Mouse (Mus musculus) G1E (cell line): ENCODE results near the gene Grik4. TPM values are rescaled to one million over a fixed set of nuclear protein-coding genes. Genes with fewer than 3 reads are reported as not detected.

Experiments
- ATAC-seq: 2 replicates; pipeline ENCODE4 v1.8.0; 2016; ENCODE audit warnings: mild to moderate bottlenecking; ENCODE audit not compliant: insufficient number of reproducible peaks, poor library complexity, low FRiP score, severe bottlenecking; ENCODE audit errors: extremely low read depth
- DNase-seq: peaks from one replicate; pipeline ENCODE4 v3.0.0; 2012; ENCODE audit warnings: low spot score
- H3K27me3 ChIP-seq: 2 replicates; pipeline ENCODE4 v1.6.1; 2012; ENCODE audit warnings: mild to moderate bottlenecking, low read length, inconsistent platforms; ENCODE audit not compliant: insufficient read depth
- H3K36me3 ChIP-seq: replicated peaks from 2 replicates; pipeline ENCODE3; 2012; ENCODE audit warnings: mild to moderate bottlenecking, inconsistent platforms
- H3K4me1 ChIP-seq: 2 replicates; pipeline ENCODE4 v1.6.1; 2012; ENCODE audit warnings: low read depth, low read length, inconsistent platforms, mixed read lengths; ENCODE audit not compliant: insufficient read depth
- H3K4me3 ChIP-seq: 2 replicates; pipeline ENCODE4 v1.5.1; 2012; ENCODE audit warnings: low read depth, mild to moderate bottlenecking, inconsistent platforms, low read length, moderate library complexity, mixed read lengths
- H3K9me3 ChIP-seq: replicated peaks from 2 replicates; pipeline ENCODE4 v1.6.1; 2012; ENCODE audit warnings: inconsistent platforms
- CTCF ChIP-seq: IDR thresholded peaks from 2 replicates; pipeline ENCODE4 v1.5.1; 2012; ENCODE audit warnings: low read depth, low read length, inconsistent platforms, mixed read lengths
- GATA1 ChIP-seq: IDR thresholded peaks from 2 replicates; pipeline ENCODE4 v1.6.1; 2012; ENCODE audit warnings: borderline replicate concordance, low read length, inconsistent platforms, mixed read lengths
- GATA2 ChIP-seq: IDR thresholded peaks from 2 replicates; pipeline ENCODE4 v1.6.1; 2012; ENCODE audit warnings: low read depth, low read length, inconsistent platforms, borderline replicate concordance
- POLR2AphosphoS5 ChIP-seq: IDR thresholded peaks from 2 replicates; pipeline ENCODE4 v1.6.1; 2012; ENCODE audit warnings: low read depth, low read length, inconsistent platforms; ENCODE audit not compliant: insufficient replicate concordance
- TAL1 ChIP-seq: conservative IDR thresholded peaks from 2 replicates; pipeline ENCODE4 v1.6.1; 2012; ENCODE audit warnings: low read depth, low read length, inconsistent platforms, mixed read lengths
- polyA plus RNA-seq: library from polyadenylated mRNA; stranded (reverse); fragments of >175 nt; gene quantifications from 2 replicates; pipeline ENCODE4 v1.2.3, GENCODE M21; 2012
- total RNA-seq, 2 experiments: library from RNA; stranded (forward) in 1 of 2; stranded (reverse) in 1 of 2; fragments of 200-1000 nt in 1 of 2; fragments of >200 nt in 1 of 2; fragmentation: Nextera tagmentation in 1 of 2; gene quantifications; 2 replicates each; pipeline ENCODE4 v1.2.3; 2014 to 2017

The Grik4 gene
- total and polyA plus RNA-seq, 3 experiments, result under 0.01 TPM; not detected in 2

DNA sequence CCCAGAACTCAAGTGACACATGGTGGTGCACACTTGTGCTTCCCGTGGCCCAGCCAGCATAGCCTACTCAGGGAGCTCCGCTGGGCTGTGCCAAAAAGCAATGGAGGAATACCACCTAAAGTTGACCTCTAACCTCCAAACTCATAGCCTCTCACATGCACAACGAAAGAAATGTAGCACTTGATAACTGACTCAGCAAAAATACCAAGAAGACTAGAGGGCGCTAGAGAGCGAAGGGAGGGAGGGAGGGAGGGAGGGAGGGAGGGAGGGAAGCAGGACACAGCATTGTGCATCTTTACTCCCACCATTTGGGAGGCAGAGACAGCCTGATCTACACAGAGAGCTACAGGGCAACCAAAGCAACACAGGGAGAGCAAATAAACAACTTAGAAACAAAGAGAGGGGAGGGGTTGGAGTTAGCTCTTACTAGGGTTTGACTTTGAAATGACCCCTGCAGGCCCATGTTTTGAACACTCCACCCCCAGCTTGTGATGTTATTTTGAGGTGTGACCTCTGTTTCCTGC lies 185.5 kb downstream of the Grik4 start:
- DNase-seq, result no peak
- no peak overlapping the region for H3K4me3 ChIP-seq
- H3K4me1 ChIP-seq, result no peaks in the 10 kb centered on the region
- no peak for ATAC-seq
- peaks cover 24% of the 10 kb centered on the region for H3K9me3 ChIP-seq
- no peaks in the 10 kb centered on the region for H3K36me3 ChIP-seq
- H3K27me3 ChIP-seq, result peaks cover 5% of the 10 kb centered on the region
- TF ChIP-seq GATA2, result no peak
- TF ChIP-seq GATA1, result no peak
- no peak for TF ChIP-seq CTCF
- no peak for TF ChIP-seq TAL1
- no peak for TF ChIP-seq POLR2AphosphoS5

DNA sequence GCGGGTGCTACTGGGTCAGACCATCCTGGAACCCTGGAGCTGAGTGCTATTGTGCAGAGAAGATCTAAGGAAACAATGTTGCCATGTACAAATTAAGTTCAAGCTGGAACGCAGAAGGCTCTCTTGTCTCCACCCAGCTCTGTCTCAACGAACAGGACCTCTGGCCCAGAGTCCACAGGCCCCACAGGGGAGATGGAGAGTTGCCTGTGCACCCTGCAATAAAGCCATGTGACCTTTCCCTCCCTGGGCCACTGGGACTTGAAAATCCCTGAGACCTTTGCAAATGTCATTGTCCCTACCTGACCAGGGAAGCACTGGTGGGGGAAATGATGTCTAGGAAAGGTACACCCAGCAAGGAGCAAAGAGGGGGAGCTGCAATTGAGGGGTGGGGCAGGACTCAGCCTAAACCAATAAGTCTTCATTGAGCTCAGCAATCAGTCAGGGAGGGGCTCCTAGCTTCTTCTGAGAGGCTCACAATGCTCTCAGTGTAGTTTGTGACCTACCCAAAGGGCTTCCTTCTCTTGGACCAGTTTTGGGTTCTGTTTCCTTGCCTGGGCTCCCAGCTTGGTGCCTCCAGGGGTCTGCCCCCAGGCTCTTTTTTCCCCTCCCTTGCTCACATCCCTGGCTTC lies 187.2 kb downstream of the Grik4 start:
- Histone ChIP-seq H3K36me3 (no peaks in the 10 kb centered on the region), H3K4me1 (no peaks in the 10 kb centered on the region), H3K27me3 (peaks cover 5% of the 10 kb centered on the region), H3K4me3 (no peak overlapping the region), H3K9me3 (peaks cover 24% of the 10 kb centered on the region)
- ATAC-seq (no peak), DNase-seq (no peak)
- no peak for TF ChIP-seq CTCF
- no peak for TF ChIP-seq GATA1
- TF ChIP-seq TAL1, result no peak
- no peak for TF ChIP-seq POLR2AphosphoS5
- no peak for TF ChIP-seq GATA2

DNA sequence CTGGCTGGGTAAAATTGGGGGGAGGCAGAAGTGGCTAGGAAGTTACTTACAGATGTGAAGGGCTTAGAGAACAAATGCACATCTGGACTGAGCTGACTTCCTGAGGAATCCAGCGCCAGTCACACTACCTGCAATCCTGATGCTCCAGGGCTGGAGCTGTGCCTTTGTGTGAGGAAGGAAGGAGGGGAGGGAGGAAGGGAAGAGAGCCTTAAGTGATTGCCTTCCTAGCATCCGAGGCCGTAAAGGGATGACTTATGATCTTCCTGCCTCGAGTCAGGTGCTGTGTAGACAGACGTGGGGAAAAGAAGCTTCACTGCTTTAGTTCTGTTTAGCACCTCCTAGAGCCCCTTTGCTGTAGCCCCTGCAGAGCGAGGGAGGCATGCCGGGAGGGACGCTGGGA lies 189.6 kb downstream of the Grik4 start:
- TF ChIP-seq GATA2 (no peak), POLR2AphosphoS5 (no peak), TAL1 (no peak), CTCF (no peak), GATA1 (no peak)
- Histone ChIP-seq H3K4me1 (no peaks in the 10 kb centered on the region), H3K27me3 (peaks cover 5% of the 10 kb centered on the region; the same call in 1 of the 2 replicates), H3K36me3 (no peaks in the 10 kb centered on the region), H3K4me3 (no peak overlapping the region), H3K9me3 (peaks cover 22% of the 10 kb centered on the region)
- DNase-seq, result no peak
- ATAC-seq, result no peak

DNA sequence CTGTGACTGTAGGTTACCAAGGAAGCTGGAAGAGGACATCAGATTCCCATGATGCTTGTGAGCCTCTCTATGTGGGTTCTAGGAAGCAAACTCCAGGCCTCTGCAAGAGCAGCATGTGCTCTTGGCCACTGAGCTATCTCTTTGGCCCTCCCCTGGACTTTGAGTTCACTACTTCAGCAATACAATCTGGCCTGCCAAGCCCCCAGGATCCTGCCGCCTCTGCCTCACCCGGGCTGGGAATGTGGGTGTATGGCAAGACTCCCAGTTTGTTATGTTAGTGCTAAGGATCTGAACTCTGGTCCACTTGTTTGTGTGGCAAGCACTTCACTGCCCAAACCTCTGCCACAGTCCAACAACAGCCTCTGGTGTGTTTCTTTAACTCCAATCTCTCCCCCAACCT lies 193.1 kb downstream of the Grik4 start:
- Histone ChIP-seq H3K9me3 (peaks cover 9% of the 10 kb centered on the region; the same call in 1 of the 2 replicates), H3K4me1 (no peaks in the 10 kb centered on the region), H3K27me3 (peaks cover 5% of the 10 kb centered on the region; the same call in 1 of the 2 replicates), H3K4me3 (no peak overlapping the region), H3K36me3 (no peaks in the 10 kb centered on the region)
- TF ChIP-seq GATA2, result no peak
- TF ChIP-seq POLR2AphosphoS5, result no peak
- no peak for TF ChIP-seq TAL1
- no peak for TF ChIP-seq GATA1
- no peak for TF ChIP-seq CTCF
- DNase-seq (no peak), ATAC-seq (no peak)

DNA sequence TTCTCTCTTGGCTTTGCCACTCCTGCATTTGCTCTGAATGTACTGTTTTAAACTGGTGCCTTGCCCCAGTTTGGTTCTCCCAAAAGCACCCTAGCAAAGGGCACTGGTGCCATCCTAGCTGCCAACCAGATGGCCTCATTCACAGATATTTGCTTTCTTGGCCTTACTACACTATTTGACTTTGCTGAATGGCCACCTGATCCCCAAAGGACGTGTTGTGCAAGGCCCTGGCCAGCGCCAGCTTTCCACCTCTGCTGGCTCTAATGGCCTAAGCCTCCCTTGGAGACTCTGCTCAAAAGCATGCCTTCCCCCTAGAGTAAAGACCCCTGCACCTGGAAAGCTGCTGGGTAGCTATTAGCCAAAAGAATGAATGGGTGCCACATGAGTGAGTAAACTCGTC lies 194.1 kb downstream of the Grik4 start:
- ATAC-seq, result no peak
- peaks cover 8% of the 10 kb centered on the region; the same call in 1 of the 2 replicates for H3K9me3 ChIP-seq
- no peak overlapping the region for H3K4me3 ChIP-seq
- no peak for DNase-seq
- TF ChIP-seq TAL1 (no peak), GATA1 (no peak), CTCF (no peak), GATA2 (no peak), POLR2AphosphoS5 (no peak)
- H3K4me1 ChIP-seq, result no peaks in the 10 kb centered on the region
- peaks cover 5% of the 10 kb centered on the region; the same call in 1 of the 2 replicates for H3K27me3 ChIP-seq
- H3K36me3 ChIP-seq, result no peaks in the 10 kb centered on the region

DNA sequence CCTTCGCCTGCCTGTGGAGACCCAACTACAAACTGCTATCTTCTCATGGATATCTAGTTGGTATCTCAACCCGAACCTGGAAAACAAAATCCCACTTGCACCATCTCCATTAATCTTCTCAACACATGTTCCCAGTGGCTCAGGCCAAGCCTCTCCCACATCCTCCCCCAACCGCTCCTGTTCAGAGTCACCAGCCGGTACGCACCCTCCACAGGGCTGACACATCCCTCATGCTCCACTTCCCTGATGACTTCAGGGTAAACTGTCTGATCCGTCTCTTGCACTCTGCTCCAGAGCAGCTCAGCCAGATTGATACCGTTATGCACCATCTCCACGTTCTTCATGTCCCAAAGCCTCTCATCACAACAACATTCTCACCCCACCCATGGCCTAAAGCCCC lies 198.3 kb downstream of the Grik4 start:
- TF ChIP-seq CTCF (no peak), GATA1 (no peak), POLR2AphosphoS5 (no peak), GATA2 (no peak), TAL1 (no peak)
- DNase-seq, result no peak
- H3K9me3 ChIP-seq, result peaks cover 13% of the 10 kb centered on the region
- no peaks in the 10 kb centered on the region for H3K27me3 ChIP-seq
- no peaks in the 10 kb centered on the region for H3K36me3 ChIP-seq
- no peaks in the 10 kb centered on the region for H3K4me1 ChIP-seq
- ATAC-seq, result no peak
- no peak overlapping the region for H3K4me3 ChIP-seq
